Mouse (Mus musculus): ENCODE measurements around the gene Jak1. TPM values are rescaled to one million over a fixed set of nuclear protein-coding genes. Genes with fewer than 3 reads are reported as not detected.
"Not testable (repeated sequence)": the region's sequence is repeated elsewhere in the genome, so short reads cannot be mapped to it uniquely, and the experiment has no call there.

Jak1 gene
- total RNA-seq, 2 experiments from 2014 or later: 100 to 109 TPM

DNA sequence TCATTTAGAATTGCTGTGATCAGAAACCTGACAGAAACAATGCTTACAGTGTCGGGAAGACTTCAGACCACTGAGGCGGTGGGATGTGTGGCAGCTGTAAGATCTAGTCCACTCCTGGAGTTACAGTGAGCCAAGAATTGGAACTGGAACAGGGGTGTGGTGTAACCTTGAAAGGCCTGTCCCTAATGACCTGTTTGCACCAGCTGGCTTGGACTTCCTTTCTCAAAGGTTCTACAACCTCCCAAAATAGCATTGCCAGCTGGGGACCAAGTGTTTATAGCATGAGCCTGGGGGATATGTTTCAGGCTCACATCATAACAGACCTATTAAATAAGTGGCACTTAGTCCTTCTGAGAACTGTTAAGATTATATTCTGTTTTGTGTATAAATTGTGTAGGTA lies 15.0 kb upstream of the Jak1 start:
- intact Hi-C loops (cut with DNase I): no loop called here
- no peak for DNase-seq

DNA sequence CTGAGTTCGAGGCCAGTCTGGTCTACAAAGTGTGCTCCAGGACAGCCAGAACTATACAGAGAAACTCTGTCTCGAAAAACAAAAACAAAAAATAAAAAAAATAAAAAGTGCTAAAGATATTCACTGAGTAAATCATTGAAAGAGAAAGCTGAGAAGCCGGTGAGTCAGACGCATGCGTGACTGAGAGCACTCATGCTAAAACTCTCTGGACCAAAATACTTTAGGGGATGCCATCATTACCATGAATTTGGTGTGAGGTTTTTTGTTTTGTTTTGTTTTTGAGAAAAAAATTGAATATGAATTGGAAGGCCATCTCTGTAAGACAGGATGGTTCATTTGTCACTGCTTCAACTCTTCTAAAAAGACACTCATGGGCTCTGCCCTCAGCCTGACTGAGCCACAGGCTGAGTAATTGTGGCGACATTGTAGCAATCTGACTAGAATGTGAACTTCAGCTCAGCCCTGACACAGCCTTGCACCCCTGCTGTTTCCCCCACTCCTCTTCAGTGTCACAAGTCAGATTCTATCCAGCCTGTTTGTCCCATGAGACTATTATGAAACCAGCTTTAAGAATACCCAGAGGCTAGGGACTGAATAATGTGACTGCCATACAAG lies 11.5 kb upstream of the Jak1 start:
- DNase-seq: no peak
- intact Hi-C loops (cut with DNase I): no loop called here

GRCm38 (mm10) chr4:101275881-101276280 lies 10.8 kb upstream of the Jak1 start:
- DNase-seq: no peak
- intact Hi-C loops (cut with DNase I): no loop called here

- DNase-seq: no peak
- intact Hi-C loops (cut with DNase I): no loop called here
These were observed 5.7 kb upstream of the Jak1 start for GRCm38 (mm10) chr4:101270734-101271133.

DNA sequence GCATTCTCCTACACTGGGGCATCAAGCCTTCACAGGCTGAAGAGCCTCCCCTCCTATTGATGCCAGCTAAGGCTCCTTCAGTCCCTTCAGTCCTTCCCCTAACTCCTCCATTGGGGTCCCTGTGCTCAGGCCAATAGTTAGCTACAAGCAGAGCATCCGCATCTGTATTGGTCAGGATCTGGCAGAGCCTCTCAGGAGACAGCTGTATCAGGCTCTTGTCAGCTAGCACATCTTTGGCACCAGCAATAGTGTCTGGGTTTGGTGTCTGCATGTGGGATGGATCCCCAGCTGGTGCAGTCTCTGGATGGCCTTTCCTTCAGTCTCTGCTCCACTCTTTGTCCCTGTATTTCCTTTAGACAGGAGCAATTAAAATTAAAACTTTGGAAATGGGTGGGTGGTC lies 3.4 kb upstream of the Jak1 start:
- intact Hi-C loops (cut with DNase I); DNase-seq: not testable (repeated sequence)

DNA sequence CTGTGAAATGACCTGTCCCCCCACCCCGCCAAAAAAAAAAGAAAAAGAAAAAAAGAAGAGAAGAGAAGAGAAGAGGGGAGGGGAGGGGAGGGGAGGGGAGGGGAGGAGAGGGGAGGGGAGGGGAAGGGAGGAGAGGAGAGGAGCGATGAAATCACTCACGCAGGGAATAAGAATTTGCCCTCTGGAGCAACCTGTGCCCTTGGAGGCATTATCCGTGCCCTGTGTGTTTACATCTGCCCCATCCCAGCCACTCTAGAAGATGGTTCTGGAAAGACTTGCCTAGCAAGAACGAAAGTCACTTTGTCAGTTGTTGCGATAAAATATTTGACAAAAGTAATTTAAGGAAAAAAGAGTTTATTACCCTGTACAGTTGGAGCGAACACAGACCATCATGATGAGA lies 441 bp upstream of the Jak1 start:
- intact Hi-C loops (cut with DNase I): no loop called here

DNA sequence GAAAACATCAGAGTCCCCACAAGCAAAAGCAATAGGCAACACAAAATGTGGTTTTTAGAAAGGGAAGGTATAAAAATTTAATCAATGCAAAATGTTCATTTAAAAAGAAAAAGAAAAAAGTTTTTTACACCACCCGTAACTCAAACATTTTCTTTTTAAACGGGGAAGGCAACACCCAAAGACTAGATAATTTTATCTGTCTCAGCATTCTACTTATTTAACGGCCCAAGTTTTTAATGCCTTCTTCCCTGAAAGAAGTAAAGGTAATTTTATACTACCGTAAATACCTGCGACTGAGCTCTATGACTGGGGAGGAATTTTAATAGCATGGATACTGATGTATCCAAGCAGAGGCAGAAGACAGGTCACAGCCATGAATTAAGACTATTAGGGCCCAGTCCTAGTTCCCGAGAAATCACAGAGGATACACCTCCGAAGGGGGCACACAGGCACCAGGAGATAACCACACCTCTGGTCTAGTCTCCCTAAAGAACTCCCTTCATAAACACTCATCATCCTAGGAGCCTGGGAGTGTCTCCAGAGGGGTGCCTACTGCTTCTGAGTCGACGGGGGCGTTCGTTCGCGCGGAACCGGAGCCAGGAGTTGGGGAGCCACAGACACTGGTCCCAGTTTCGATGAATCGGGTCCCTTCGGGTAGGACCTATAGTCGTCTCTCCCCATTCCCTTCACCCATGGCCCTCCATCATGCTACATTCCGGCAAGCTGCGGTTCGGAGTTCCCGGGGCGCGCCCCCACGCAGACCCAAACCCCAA lies 928 bp downstream of the Jak1 start:
- intact Hi-C loops (cut with DNase I): loop anchor here (1.0 to 5.0 kb wide), 4 partner anchors 22 to 93 kb away; no protein-coding TSS in a partner anchor
- DNase-seq: no peak

More for the DNA sequence above, 441 bp upstream of the Jak1 start:
- DNase-seq: no peak

DNA sequence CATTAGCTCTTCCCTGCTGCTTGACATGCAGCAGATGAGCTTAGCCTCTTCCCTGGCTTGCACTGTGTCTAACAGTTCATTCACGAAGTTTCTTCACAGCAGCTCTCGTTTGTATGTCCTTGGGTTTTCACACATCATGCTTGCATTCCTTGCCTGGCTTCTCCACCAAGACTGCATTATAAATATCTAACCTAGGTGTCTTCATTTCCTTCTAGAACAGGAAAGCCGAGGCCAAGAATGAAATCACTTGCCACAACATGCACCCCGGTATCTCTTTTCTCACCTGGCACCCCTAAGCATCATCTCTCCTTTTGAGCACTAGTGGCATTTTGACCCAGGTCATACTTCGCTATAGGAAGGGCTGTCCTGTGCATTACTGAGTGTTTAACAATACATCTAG lies 3.5 kb downstream of the Jak1 start:
- DNase-seq: no peak
- intact Hi-C loops (cut with DNase I): loop anchor here (5.0 kb wide), 3 partner anchors 34 to 96 kb away; no protein-coding TSS in a partner anchor

DNA sequence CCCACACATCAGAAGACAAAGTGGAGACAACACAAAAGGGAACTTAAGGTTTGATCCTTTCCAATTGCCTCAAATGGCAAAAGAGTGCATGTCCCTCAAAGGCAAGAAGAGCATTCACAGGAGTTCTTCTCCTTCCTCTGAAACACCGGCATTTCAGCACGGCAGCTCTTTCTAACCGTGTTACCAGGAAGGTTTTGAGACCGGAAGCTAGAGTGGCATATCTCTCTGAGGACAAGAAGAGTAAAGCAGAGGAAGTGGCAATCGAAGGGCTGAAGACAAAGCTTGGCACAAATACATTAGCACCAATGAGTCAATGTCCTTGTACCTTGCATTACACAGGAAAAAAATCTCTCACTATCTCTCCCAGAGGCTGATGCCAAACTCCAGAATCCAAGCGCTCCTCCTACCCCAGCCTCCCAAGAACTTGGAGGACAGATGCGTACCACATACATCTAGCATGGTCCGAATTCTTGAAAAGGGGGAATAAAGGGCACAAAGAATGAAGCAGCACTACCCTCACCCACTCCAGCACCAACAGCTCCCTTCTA lies 4.3 kb downstream of the Jak1 start:
- no peak for DNase-seq
- intact Hi-C loops (cut with DNase I): loop anchor here (5.0 kb wide), 3 partner anchors 34 to 96 kb away; no protein-coding TSS in a partner anchor

GRCm38 (mm10) chr4:101256526-101257210 lies 8.4 kb downstream of the Jak1 start:
- no peak for DNase-seq
- intact Hi-C loops (cut with DNase I): no loop called here

GRCm38 (mm10) chr4:101254606-101255349 lies 10.3 kb downstream of the Jak1 start:
- intact Hi-C loops (cut with DNase I): no loop called here
- no peak for DNase-seq

- no peak for DNase-seq
These were observed 11.1 kb downstream of the Jak1 start for GRCm38 (mm10) chr4:101254015-101254414.

GRCm38 (mm10) chr4:101252781-101253622 lies 12.1 kb downstream of the Jak1 start:
- DNase-seq: no peak
- intact Hi-C loops (cut with DNase I): no loop called here

More at GRCm38 (mm10) chr4:101254015-101254414, 11.1 kb downstream of the Jak1 start:
- intact Hi-C loops (cut with DNase I): no loop called here

DNA sequence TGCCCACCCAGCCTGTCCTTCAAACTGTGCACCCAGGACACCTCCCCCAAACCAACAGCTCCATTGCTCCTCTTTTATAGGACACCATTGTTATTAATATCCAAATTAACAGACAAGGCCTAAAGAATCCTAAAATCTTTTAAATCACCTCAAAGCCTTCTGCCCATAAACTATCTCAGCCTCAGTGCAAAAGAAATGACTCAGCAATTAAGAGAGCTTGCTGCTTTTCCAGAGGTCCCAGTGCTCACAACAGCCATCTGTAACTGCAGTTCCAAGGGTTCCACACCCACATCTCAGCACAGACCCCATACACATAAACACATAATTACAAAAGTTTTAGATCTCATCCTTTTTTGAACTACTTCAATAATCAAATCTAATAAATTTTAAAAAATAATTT lies 13.1 kb downstream of the Jak1 start:
- intact Hi-C loops (cut with DNase I): no loop called here

DNA sequence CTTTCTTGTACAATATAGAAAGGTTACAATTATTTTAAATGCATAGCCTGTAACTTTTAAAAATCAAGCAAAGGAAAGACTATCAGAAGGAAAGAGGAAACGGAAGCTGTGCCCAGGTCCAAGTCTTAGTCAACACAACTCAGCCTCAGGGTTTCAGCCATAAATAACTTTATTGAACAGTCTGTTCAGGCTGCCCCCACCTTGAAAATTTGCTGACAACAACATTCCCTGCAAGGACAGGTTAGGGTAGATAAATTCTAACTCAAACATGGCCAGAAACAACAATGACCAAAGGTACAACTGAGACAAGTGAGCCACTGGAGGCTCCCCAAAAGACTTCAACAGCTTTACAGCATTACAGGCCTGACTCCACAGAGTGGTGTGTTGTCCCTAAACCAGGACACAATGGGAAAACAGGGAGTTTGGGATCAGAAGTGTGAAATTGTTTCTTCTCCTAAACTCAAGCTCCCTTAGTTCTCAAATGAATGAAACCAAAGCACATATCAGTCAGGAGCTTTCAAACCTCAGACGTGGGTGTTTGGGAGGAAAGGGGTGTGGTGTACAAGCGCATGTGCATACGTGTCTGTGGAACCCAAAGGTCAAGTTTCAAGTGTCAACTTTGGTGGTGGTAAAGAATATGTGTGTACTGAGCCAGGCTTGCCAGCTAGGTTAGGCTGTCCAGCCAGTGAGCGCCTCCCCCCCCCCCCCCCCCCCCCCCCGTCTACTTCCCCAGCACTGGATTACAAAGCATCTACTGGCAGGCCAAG lies 14.9 kb downstream of the Jak1 start:
- intact Hi-C loops (cut with DNase I): no loop called here
- no peak for DNase-seq

More for the DNA sequence above, 13.1 kb downstream of the Jak1 start:
- no peak for DNase-seq

- intact Hi-C loops (cut with DNase I): no loop called here
- DNase-seq: no peak
These were observed 17.7 kb downstream of the Jak1 start for GRCm38 (mm10) chr4:101247355-101247754.

GRCm38 (mm10) chr4:101246569-101246968 lies 18.5 kb downstream of the Jak1 start:
- intact Hi-C loops (cut with DNase I): no loop called here
- no peak for DNase-seq

DNA sequence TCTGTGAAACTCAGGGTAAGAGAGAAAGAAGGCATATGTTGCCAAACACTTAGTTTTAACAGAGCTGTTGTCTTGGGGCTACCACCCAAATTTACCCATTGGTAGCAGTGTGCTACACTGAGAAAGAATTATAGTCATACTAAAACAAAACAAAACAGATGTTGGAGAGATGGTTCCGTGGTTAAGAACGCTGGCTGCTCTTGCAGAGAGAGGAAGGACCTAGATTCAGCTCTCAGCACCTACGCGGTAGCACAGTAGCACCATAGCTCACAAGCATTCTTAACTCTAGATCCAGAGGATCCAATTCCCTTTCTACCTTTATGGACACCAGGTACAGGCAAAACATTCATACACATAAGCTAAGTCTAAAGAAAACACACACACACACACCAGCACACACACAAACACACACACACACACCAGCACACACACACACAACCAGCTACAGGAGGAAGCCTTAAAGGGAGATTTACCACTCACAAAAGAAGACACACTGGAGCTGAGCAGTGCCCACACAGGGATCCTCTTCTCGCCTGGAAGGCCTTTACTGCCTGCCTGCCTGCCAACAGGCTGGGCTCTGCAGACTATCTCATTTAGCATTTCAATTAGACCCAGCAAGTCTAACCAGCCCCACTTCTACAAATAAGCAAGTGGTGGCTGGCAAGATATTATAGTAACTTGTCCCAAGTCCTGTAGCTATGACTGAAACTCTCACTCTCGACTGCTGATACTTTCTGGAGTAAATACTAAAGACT lies 20.6 kb downstream of the Jak1 start:
- intact Hi-C loops (cut with DNase I): no loop called here
- DNase-seq: peak in 1 of 2 experiments; percentile 19
